Mouse (Mus musculus) frontal cortex, postnatal 14 days (tissue): ENCODE data around the gene Gm8024.
"Not testable (repeated sequence)": the region's sequence is repeated elsewhere in the genome, so short reads cannot be mapped to it uniquely, and the experiment has no call there.

Experiments used
- DNase-seq, 2 experiments: peaks; one replicate each; pipeline ENCODE4 v3.0.0; 2022; ENCODE audit warnings: low spot score in 2 of 2

Gene Gm8024

GRCm38 (mm10) chr14:42524182-42524581 is at the start of gene Gm8024:
Gene Gm8024 (minus strand): TSS chr14:42524282.
- not testable (repeated sequence) for DNase-seq

- peak; percentile 28 to 41 for DNase-seq
Measured at GRCm38 (mm10) chr14:42543170-42543701, 19.2 kb upstream of the Gm8024 start.

- DNase-seq = not testable (repeated sequence)
Measured at GRCm38 (mm10) chr14:42542316-42543169, 18.5 kb upstream of the Gm8024 start.

- DNase-seq = not testable (repeated sequence)
Measured at GRCm38 (mm10) chr14:42502249-42502648, 21.8 kb downstream of the Gm8024 start, which contains the start of gene Gm8020. Gene Gm8020 (minus strand): TSS chr14:42502349.
